Mouse (Mus musculus): ENCODE data around the gene Telo2. TPM values are rescaled to one million over a fixed set of nuclear protein-coding genes. Genes with fewer than 3 reads are reported as not detected.
"Not testable (repeated sequence)": the region's sequence is repeated elsewhere in the genome, so short reads cannot be mapped to it uniquely, and the experiment has no call there.

Telo2 gene
- total RNA-seq (2015) (15.5 and 31.2 TPM in 2 replicates), total RNA-seq (2017) (28.8 and 35.5 TPM in 2 replicates)

GRCm38 (mm10) chr17:25115664-25116432 lies at the start of gene Telo2:
TSS of gene Telo2 (minus strand) at chr17:25115967.
- ATAC-seq (replicated peaks; ENCODE audit: poor library complexity): peak; percentile 89

GRCm38 (mm10) chr17:25164770-25165169 lies 49.0 kb upstream of the Telo2 start:
- no peak for ATAC-seq (replicated peaks; ENCODE audit: poor library complexity)

GRCm38 (mm10) chr17:25163387-25163786 lies 47.6 kb upstream of the Telo2 start:
- ATAC-seq (replicated peaks; ENCODE audit: poor library complexity): no peak

GRCm38 (mm10) chr17:25162161-25162560 lies 46.4 kb upstream of the Telo2 start, which contains the start of gene Ccdc154:
TSS of gene Ccdc154 (plus strand) at chr17:25162461.
- ATAC-seq (replicated peaks; ENCODE audit: poor library complexity): no peak

DNA sequence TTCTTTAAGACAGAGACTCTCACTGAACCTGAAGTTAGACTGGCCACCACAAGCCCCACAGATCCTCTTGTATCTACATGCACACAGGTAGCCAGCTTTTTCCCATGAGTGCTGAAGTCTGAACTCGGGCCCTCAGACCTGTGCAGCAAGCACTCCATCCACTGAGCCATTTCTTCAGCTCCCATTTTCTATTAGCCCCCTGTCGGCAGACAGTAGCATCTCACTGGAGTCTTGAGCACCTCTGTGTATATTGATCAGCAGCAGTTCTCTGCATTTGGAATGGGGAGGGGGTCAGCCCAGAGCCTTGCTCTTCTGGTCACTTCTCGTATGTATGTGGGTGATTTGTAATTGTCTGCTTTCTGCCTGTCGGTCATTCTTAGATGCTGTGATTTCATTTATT lies 24.2 kb upstream of the Telo2 start:
- peak; percentile 42; the same call in 1 of the 2 replicates for ATAC-seq (replicated peaks; ENCODE audit: poor library complexity)

GRCm38 (mm10) chr17:25138803-25139202 lies 23.0 kb upstream of the Telo2 start:
- peak; percentile 39; the same call in 1 of the 2 replicates for ATAC-seq (replicated peaks; ENCODE audit: poor library complexity)

DNA sequence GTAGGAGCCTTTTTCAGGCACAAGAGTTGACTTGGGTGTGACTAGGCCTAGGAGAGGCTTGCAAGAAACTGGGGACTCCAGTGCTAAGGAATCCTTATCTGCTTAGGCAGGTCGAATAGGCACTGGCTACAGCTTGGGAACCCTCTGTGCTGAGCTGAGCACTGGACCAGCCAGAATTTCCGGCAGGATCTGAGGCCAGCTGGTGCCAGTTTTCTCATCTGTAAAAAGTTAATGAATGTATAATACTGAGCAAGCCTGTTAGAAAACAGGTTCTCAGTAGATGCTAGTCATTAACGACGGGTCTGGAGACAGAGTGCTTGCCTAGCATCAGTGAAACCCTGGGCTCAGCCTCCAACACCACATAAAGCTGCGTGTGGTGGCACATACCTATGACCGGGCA lies 19.9 kb upstream of the Telo2 start:
- ATAC-seq (replicated peaks; ENCODE audit: poor library complexity): no peak

DNA sequence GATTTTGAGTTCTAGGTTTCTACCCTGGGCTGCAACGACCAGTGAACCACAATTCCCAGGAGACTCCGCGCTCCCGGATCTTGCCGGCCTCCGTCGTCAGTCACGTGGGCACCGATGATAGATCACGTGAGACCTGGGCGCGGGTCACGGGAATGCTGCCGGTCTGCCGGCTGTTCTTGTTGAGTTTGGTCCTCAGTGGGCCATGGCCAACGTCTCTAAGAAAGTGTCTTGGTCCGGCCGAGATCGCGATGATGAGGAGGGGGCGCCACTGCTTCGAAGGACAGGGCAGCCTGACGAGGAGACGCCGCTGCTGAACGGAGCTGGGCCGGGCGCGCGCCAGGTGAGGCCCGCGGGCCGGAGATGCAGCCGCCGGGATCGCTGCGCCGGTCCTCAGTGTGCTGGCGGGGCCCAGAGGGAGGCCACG lies 17.5 kb upstream of the Telo2 start, which contains the start of gene Clcn7:
TSS of gene Clcn7 (plus strand) at position 117 of the 424 bp plus-strand sequence.
- ATAC-seq (replicated peaks; ENCODE audit: poor library complexity): peak; percentile 87

GRCm38 (mm10) chr17:25130060-25130459 lies 14.3 kb upstream of the Telo2 start:
- no peak for ATAC-seq (replicated peaks; ENCODE audit: poor library complexity)

DNA sequence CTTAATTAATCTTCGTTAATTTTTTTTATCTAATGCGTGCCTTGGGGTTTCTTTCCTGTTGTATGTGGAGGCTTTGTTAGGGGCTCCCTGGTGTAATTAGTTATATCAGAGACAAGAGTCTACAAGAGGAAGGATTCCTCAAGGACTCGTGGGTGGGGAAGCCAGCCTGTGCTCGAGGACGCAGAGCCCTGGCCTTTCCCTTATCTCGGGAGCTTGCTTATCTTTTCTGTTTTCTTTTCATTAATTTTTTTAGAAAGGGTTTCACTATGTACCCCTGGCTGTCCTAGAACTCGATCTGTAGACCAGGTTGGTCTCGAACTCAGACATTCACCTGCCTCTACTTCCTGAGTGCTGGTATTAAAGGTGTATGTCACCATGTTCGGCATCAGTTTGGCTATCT lies 11.9 kb upstream of the Telo2 start:
- peak; percentile 14; the same call in 1 of the 2 replicates for ATAC-seq (replicated peaks; ENCODE audit: poor library complexity)

- peak; percentile 82 for ATAC-seq (replicated peaks; ENCODE audit: poor library complexity)
Observed at GRCm38 (mm10) chr17:25127079-25127478, 11.3 kb upstream of the Telo2 start.

DNA sequence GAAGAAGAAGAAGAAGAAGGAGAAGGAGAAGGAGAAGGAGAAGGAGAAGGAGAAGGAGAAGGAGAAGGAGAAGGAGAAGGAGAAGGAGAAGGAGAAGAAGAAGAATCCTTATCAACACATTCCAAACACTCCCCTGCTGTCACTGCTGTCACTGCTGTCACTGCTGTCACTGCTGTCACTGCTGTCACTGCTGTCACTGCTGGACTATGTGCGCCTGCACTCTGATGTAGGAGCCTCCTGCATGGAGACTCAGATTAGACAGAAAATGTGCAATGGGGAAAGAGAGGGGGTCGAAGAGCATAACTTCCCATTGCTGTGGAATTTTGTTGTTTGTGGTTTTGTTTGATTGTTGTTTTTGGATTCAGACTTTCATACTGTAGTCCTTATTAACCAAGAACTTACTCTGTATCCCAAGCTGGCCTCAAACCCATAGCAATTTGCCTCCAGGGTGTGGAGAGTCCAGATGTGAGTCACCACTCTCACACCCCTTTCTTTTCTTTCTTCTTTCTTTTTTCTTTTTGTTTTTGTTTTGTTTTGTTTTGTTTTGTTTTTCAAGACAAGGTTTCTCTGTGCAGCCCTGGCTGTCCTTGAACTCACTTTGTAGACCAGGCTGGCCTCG lies 9.8 kb upstream of the Telo2 start:
- not testable (repeated sequence) for ATAC-seq (replicated peaks; ENCODE audit: poor library complexity)

- peak; percentile 58; the same call in 1 of the 2 replicates for ATAC-seq (replicated peaks; ENCODE audit: poor library complexity)
Observed at GRCm38 (mm10) chr17:25123979-25124378, 8.2 kb upstream of the Telo2 start.

DNA sequence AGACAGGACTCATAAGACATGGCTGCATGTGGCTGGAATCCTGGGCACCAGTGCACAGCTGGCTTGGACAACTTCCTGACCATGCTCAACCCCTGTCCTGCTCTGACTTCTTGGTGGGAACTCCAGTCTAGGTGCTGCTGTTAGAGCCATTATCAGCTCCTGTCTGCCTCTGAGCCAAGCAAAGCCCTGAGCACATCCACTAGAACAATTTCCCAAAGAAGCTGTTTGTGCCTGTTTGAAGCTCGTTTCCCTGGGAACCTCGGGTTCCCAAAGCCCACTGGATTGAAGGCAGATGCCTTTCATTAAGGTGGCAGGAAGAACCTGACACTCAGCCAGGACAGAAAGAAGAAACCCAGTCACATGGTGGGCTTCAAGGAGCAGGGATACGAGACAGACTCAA lies 4.6 kb upstream of the Telo2 start, which contains the start of gene Ptx4:
TSS of gene Ptx4 (plus strand) at position 355 of the 400 bp plus-strand sequence.
- ATAC-seq (replicated peaks; ENCODE audit: poor library complexity): no peak

DNA sequence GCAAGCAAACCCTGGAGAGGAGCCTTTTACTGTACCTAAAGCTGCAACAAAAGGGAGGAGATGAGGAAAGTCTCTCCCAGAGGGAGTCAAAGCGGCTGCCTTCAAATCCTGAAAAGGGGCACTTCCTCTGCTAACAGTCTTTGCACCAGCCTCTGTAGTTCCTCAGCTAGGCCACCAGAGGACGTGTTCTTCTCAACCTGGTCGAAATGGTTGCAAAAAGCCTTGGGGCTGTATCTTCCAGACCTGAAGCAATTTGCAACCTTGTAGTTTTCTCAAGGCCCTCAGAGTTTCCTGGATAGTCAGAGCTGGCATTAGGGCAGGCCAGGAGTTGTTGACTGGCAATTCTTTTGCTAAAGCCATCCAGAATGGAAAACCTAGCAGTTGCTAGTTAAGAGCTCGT lies 1.5 kb upstream of the Telo2 start:
- peak; percentile 43 for ATAC-seq (replicated peaks; ENCODE audit: poor library complexity)

- ATAC-seq (replicated peaks; ENCODE audit: poor library complexity): peak; percentile 58
Observed at GRCm38 (mm10) chr17:25114908-25115645, 690 bp downstream of the Telo2 start.

- ATAC-seq (replicated peaks; ENCODE audit: poor library complexity): no peak
Observed at GRCm38 (mm10) chr17:25112423-25112810, 3.4 kb downstream of the Telo2 start.

DNA sequence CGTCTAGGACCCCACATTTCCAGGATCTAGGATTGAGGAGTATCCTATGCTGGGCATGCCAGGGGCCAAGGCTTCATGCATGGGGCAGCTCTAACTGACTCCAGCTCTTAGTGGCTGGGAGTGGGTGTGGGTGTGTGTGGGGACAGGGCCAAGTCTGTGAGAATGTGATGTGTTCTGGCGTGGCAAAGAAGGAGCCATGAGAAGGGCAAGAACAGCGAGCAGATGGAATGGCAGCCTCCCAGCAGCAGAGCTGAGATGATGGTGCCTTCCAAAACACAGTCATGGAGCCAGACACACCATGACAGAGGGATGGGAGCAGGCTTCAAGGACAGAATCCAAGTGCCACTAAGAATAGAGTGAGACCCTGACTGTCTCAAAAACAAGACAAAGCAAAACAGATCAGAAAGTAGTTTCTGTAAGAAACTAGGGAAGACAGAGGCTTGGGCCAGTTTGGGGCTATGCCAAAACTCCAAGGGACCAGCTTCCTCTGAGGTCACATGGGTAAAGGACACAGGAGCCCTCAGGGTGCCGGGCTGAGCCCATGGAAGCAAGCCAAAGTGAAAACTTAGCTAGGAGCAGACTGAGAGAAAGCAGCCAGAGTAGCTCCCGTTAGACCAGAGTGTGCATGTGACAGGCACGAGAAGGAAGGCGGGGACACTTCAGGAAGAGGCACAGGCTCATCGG lies 3.9 kb downstream of the Telo2 start:
- no peak for ATAC-seq (replicated peaks; ENCODE audit: poor library complexity)

GRCm38 (mm10) chr17:25111220-25111619 lies 4.5 kb downstream of the Telo2 start:
- no peak for ATAC-seq (replicated peaks; ENCODE audit: poor library complexity)

GRCm38 (mm10) chr17:25110590-25110989 lies 5.2 kb downstream of the Telo2 start:
- ATAC-seq (replicated peaks; ENCODE audit: poor library complexity): no peak

GRCm38 (mm10) chr17:25109578-25109977 lies 6.2 kb downstream of the Telo2 start:
- peak; percentile 81 for ATAC-seq (replicated peaks; ENCODE audit: poor library complexity)
